Mouse (Mus musculus) yolk sac, embryonic 10.5 days (tissue): ENCODE data around the gene Gm47959.
"Not testable (repeated sequence)": the region's sequence is repeated elsewhere in the genome, so short reads cannot be mapped to it uniquely, and the experiment has no call there.

Source experiments
- DNase-seq: peaks from one replicate; pipeline ENCODE4 v3.0.0-alpha.2; 2017; ENCODE audit warnings: low spot score

Gene Gm47959

GRCm38 (mm10) chr1:83000306-83000705 lies at the start of gene Gm47959:
Gene Gm47959, plus strand, starts transcription at chr1:83000548.
- DNase-seq, result not testable (repeated sequence)

GRCm38 (mm10) chr1:82955913-82956312 lies 44.4 kb upstream of the Gm47959 start, which contains the start of gene Gm7544:
Gene Gm7544, minus strand, starts transcription at chr1:82956013.
- not testable (repeated sequence) for DNase-seq

GRCm38 (mm10) chr1:82959870-82960385 lies 40.4 kb upstream of the Gm47959 start, which contains the start of gene Gm47955:
Gene Gm47955, plus strand, starts transcription at chr1:82960286.
- DNase-seq, result no peak

- DNase-seq, result no peak
Observed at GRCm38 (mm10) chr1:82966413-82966812, 33.9 kb upstream of the Gm47959 start.

GRCm38 (mm10) chr1:82972046-82972445 lies 28.3 kb upstream of the Gm47959 start:
- peak; percentile 58 for DNase-seq

- DNase-seq, result no peak
Observed at GRCm38 (mm10) chr1:82973244-82973643, 27.1 kb upstream of the Gm47959 start.

- no peak for DNase-seq
Observed at GRCm38 (mm10) chr1:82973901-82974300, 26.4 kb upstream of the Gm47959 start.

- peak; percentile 29 for DNase-seq
Observed at GRCm38 (mm10) chr1:82974342-82974741, 26.0 kb upstream of the Gm47959 start.

GRCm38 (mm10) chr1:82975750-82976149 lies 24.6 kb upstream of the Gm47959 start:
- DNase-seq, result no peak

GRCm38 (mm10) chr1:82977840-82978239 lies 22.5 kb upstream of the Gm47959 start:
- DNase-seq, result no peak

GRCm38 (mm10) chr1:82986738-82987137 lies 13.6 kb upstream of the Gm47959 start:
- DNase-seq, result no peak

- peak; percentile 38 for DNase-seq
Observed at GRCm38 (mm10) chr1:82987530-82988198, 12.7 kb upstream of the Gm47959 start.

GRCm38 (mm10) chr1:82991062-82991461 lies 9.3 kb upstream of the Gm47959 start:
- DNase-seq, result no peak

GRCm38 (mm10) chr1:82991596-82991995 lies 8.8 kb upstream of the Gm47959 start:
- no peak for DNase-seq

- no peak for DNase-seq
Observed at GRCm38 (mm10) chr1:82992093-82992492, 8.3 kb upstream of the Gm47959 start.

- no peak for DNase-seq
Observed at GRCm38 (mm10) chr1:82993947-82994346, 6.4 kb upstream of the Gm47959 start.

- no peak for DNase-seq
Observed at GRCm38 (mm10) chr1:83006218-83007179, 6.2 kb downstream of the Gm47959 start.

- no peak for DNase-seq
Observed at GRCm38 (mm10) chr1:83007471-83007870, 7.1 kb downstream of the Gm47959 start.

GRCm38 (mm10) chr1:83014477-83014876 lies 14.1 kb downstream of the Gm47959 start:
- no peak for DNase-seq

GRCm38 (mm10) chr1:83015329-83015879 lies 15.1 kb downstream of the Gm47959 start:
- DNase-seq, result no peak

GRCm38 (mm10) chr1:83016556-83016955 lies 16.2 kb downstream of the Gm47959 start:
- DNase-seq, result no peak

- DNase-seq, result no peak
Observed at GRCm38 (mm10) chr1:83031950-83032349, 31.6 kb downstream of the Gm47959 start.
